Mouse (Mus musculus) activated CD4-positive, CD25-positive, alpha-beta regulatory T cell, adult 4 months (primary cell): ENCODE data around the gene Ripk1. TPM values are rescaled to one million over a fixed set of nuclear protein-coding genes. Genes with fewer than 3 reads are reported as not detected.

Experiments
- ATAC-seq: one replicate; pipeline ENCODE4 v1.8.0; 2017
- polyA plus RNA-seq, 2 experiments: library from polyadenylated mRNA; unstranded; fragments of 100-300 nt; shearing (Covaris generic); gene quantifications; one replicate each; pipeline ENCODE4 v1.2.1; 2017

Gene Ripk1
- polyA plus RNA-seq = 10 to 100 TPM; 11.9 to 15.7 TPM

GRCm38 (mm10) chr13:34002058-34003006, at the start of gene Ripk1, which contains the start of gene Serpinb6a:
Gene Ripk1 (plus strand): TSS chr13:34002363.
Gene Serpinb6a (minus strand): TSS chr13:34002794.
- peak; percentile 90 for ATAC-seq

- no peak for ATAC-seq
Measured at GRCm38 (mm10) chr13:33952947-33953346, 49.2 kb upstream of the Ripk1 start.

- peak; percentile 63 for ATAC-seq
Measured at GRCm38 (mm10) chr13:33956571-33957421, 45.4 kb upstream of the Ripk1 start.

- ATAC-seq = no peak
Measured at GRCm38 (mm10) chr13:33959771-33960170, 42.4 kb upstream of the Ripk1 start.

- peak; percentile 17 for ATAC-seq
Measured at GRCm38 (mm10) chr13:33964206-33965046, 37.7 kb upstream of the Ripk1 start, which contains the start of gene Nqo2. Gene Nqo2 (plus strand): TSS chr13:33964687.

GRCm38 (mm10) chr13:33965056-33966024, 36.8 kb upstream of the Ripk1 start:
- ATAC-seq = peak; percentile 54

- ATAC-seq = no peak
Measured at GRCm38 (mm10) chr13:33966025-33966412, 36.1 kb upstream of the Ripk1 start.

- ATAC-seq = no peak
Measured at GRCm38 (mm10) chr13:33966574-33966973, 35.6 kb upstream of the Ripk1 start.

GRCm38 (mm10) chr13:33989625-33990024, 12.5 kb upstream of the Ripk1 start:
- no peak for ATAC-seq

GRCm38 (mm10) chr13:33995197-33995596, 7.0 kb upstream of the Ripk1 start:
- peak; percentile 78 for ATAC-seq

- ATAC-seq = peak; percentile 35
Measured at GRCm38 (mm10) chr13:34003058-34003457, 895 bp downstream of the Ripk1 start.

GRCm38 (mm10) chr13:34007234-34007633, 5.1 kb downstream of the Ripk1 start:
- ATAC-seq = no peak

GRCm38 (mm10) chr13:34016927-34017569, 14.9 kb downstream of the Ripk1 start:
- no peak for ATAC-seq

GRCm38 (mm10) chr13:34018521-34018920, 16.4 kb downstream of the Ripk1 start:
- no peak for ATAC-seq

GRCm38 (mm10) chr13:34021998-34022397, 19.8 kb downstream of the Ripk1 start:
- no peak for ATAC-seq

- no peak for ATAC-seq
Measured at GRCm38 (mm10) chr13:34032041-34032440, 29.9 kb downstream of the Ripk1 start.

GRCm38 (mm10) chr13:34035424-34035823, 33.3 kb downstream of the Ripk1 start:
- ATAC-seq = no peak

GRCm38 (mm10) chr13:34036726-34037125, 34.6 kb downstream of the Ripk1 start:
- no peak for ATAC-seq

- peak; percentile 99 for ATAC-seq
Measured at GRCm38 (mm10) chr13:34037172-34038055, 35.3 kb downstream of the Ripk1 start, which contains the start of gene Bphl. Gene Bphl (plus strand): TSS chr13:34037597.
